Mouse (Mus musculus) E14TG2a.4 (cell line): ENCODE data around the gene Kif1bp.

ENCODE experiments used
- CTCF ChIP-seq: conservative IDR thresholded peaks from 2 replicates; pipeline ENCODE4 v1.5.1; 2014; ENCODE audit warnings: low read length
- POU5F1 ChIP-seq: IDR thresholded peaks from 2 replicates; pipeline ENCODE4 v1.6.1; 2014; ENCODE audit warnings: low read length, borderline replicate concordance

GRCm38 (mm10) chr10:62570126-62570871 is 8.0 kb downstream of the Kif1bp start:
- TF ChIP-seq CTCF (no peak), POU5F1 (no peak)
